Mouse (Mus musculus) embryo, embryonic 9.5 days (tissue): ENCODE measurements at regions not wholly inside any gene's neighbourhood (a gene's known extent, or its start where the extent isn't known, plus 50 kb on each side); places are given as distances from the start of the nearest gene placed in this dataset.
A peak's percentile ranks its signal among the peaks of the same experiment; 100 is the strongest.

Experiments used
- DNase-seq: peaks from one replicate; pipeline ENCODE4 v3.0.0-alpha.2; 2017; ENCODE audit errors: extremely low spot score

DNA sequence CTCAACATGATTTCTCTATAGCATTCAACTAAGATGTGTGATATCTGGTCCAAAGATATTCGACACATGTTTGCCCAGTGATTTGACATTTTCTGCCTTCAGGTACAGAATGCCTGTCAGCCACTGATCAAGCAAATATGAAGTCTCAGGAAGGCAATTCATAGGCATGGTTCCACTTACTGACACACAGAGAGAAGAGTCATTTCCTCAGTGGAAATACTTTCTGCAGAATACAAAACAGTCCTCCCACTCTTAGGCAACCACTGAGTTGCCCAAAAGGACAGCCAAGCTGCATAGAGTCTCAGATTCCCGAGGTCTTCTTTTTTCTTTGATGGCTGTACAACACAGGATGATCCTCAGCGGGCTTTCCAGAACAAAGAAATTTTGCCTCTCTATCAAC is 110.9 kb downstream of the Ndufa4 start:
- no peak for DNase-seq

DNA sequence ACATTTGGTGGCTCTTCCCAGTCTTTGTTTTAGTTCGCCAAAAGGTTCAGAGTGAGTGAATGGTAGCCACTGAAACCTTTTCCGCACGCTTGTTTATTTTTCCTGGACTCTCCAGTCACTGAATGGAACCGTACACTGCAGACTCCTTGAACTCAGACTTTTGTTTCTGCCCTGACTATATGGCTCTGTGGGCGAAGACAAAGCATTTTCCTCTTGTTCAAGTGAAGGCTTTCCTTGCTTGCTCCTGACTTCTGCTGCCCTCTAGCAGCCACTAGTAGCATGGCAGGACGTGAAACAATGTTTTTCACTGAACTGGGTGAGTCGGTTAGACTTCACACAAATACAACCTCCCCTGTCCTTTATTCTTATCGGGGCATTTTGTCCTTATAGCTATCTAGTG is 113.9 kb downstream of the Ndufa4 start:
- DNase-seq = peak; percentile 34

- DNase-seq = no peak
Observed at GRCm38 (mm10) chr6:11792186-11792585, 115.1 kb downstream of the Ndufa4 start.

DNA sequence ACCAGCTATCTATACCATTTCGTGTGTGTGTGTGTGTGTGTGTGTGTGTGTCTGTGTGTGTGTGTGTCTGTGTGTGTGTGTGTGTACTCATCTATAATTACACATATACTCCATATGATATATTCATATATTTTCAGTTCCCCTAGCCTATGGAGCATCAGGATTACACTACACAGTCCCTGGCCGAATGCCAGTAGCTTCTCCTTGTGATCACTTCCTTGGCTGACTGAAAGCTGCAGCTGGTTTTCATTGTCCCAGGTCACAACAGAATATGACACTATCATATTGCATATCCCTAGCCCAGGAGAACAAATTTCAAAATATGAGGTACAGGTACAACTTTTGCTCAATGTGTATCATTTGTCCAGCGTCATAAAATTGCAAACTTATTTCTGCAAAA is 116.2 kb downstream of the Ndufa4 start:
- no peak for DNase-seq

DNA sequence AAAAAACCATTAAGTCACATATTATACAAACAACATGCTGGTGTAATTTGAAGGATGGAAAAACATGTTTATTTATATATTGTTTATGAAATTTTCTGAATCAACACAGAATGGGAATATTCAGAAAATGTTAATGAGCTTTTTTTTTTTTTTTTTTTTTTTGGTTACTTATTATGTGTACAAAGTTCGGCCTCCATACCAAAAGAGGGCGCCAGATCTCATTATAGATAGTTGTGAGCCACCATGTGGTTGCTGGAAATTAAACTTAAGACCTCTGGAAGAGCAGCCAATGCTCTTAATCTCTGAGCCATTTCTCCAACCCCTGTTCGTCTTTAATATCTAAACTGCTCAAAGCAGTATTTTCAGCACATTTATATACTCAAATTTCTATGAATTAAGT is 133.3 kb downstream of the Ndufa4 start:
- no peak for DNase-seq

GRCm38 (mm10) chr6:11762912-11763311 is 144.4 kb downstream of the Ndufa4 start:
- no peak for DNase-seq

DNA sequence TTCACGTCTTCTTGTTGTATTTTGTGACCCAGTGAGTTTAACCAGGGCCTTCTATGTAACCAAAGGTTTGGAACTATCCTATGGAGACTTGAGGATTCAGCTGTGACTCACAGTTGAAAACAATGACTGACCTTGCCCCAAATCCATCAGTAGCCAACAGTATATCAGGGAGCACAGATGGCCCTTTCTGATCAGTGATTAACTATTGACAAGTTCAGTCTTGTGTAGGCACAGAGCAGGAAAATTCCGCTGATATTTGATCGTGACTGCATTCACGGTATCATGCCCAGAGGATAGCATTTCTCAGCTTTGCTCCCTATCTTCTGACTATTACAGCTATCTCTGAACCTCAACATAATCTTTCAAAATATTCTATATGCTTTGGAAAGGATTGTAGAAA is 169.6 kb downstream of the Ndufa4 start:
- no peak for DNase-seq

DNA sequence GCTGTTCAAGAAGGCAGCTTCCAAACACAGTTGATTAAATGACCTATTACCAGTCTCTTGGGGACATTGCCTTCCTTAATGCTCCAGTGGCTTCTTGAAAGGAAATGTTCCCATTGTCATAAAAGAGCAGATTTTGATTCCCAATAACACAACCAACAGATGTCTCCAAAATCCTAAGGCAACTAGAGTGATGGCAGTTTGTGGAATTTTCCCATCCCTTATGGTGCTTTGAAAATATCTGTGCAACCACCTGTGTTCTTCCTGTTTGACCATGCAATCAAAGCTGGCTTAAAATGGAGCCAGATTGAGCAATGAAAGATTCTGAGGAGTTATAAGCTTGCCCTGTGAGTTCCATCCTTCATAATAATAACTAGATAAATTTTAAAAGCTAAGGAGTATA is 176.2 kb downstream of the Ndufa4 start:
- no peak for DNase-seq

GRCm38 (mm10) chr6:11730667-11731066 is 176.6 kb downstream of the Ndufa4 start:
- DNase-seq = no peak

- no peak for DNase-seq
Observed at GRCm38 (mm10) chr6:11727806-11728205, 179.5 kb downstream of the Ndufa4 start.

GRCm38 (mm10) chr6:11727370-11727769 is 179.9 kb downstream of the Ndufa4 start:
- no peak for DNase-seq

GRCm38 (mm10) chr6:11723519-11723918 is 183.8 kb downstream of the Ndufa4 start:
- no peak for DNase-seq

GRCm38 (mm10) chr6:11720274-11720673 is 187.0 kb downstream of the Ndufa4 start:
- DNase-seq = no peak

DNA sequence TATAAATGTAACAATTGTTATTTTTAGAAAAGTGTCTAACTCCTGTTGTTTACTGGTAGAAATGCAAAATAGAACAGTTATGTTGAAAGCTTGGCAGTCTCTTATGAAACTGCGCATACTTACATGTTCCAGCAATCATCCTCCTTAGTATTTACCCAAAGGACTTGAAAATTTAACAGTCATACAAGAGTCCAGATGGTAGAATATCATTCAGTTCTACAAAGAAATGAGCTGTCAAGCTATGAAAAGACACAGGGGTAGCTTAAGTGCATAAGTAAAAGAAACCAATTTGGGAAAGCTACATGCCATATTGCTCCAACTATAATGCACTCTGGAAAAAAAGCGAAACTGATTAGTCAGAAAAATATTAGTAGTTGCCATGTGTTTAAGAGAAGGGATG is 196.7 kb downstream of the Ndufa4 start:
- no peak for DNase-seq

DNA sequence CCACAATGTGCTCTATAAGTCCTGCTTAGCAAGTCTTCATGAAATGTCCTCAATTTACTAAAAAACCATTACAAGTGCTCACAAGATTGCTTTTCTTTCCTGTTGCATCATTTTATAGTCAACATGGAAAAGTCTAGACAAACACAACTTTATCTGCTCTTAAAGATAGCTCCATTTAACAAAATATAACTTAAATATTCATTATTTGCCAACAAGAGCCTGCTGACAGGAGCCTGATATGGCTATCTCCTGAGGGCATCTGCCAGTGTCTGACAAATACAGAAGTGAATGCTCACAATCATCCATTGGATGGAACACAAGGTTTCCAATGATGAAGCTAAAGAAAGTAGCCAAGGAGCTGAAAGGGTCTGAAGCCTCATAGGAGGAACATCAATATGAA is 197.8 kb downstream of the Ndufa4 start:
- no peak for DNase-seq
